Mouse (Mus musculus) heart, embryonic 14.5 days (tissue): ENCODE measurements around the gene Tcp10a. TPM values are rescaled to one million over a fixed set of nuclear protein-coding genes. Genes with fewer than 3 reads are reported as not detected.
"Not testable (repeated sequence)": the region's sequence is repeated elsewhere in the genome, so short reads cannot be mapped to it uniquely, and the experiment has no call there.

Experiments
- ATAC-seq: fragments of 200-750 bp; cut with Nextera tagmentation; 2 replicates; pipeline ENCODE4 v1.8.0; 2017; ENCODE audit warnings: low read depth, moderate TSS enrichment; ENCODE audit not compliant: insufficient number of reproducible peaks, insufficient read depth, low FRiP score
- H3K27ac ChIP-seq, 2 experiments: fragments of 200-500 bp in 1 of 2; fragments of 300-500 bp in 1 of 2; sonication (generic) in 1 of 2; replicated peaks in 1 of 2; 2 replicates each; pipeline ENCODE4 v1.5.1; 2012 to 2014; ENCODE audit warnings: low read depth in 2 of 2, low read length in 2 of 2, control low read depth in 1 of 2, mild to moderate bottlenecking in 1 of 2, mixed read lengths in 1 of 2; ENCODE audit not compliant: control insufficient read depth in 1 of 2, insufficient read depth in 1 of 2
- H3K27me3 ChIP-seq: fragments of 300-500 bp; sonication (generic); 2 replicates; pipeline ENCODE4 v1.6.1; 2014; ENCODE audit warnings: mild to moderate bottlenecking, low read length, control low read depth; ENCODE audit not compliant: control insufficient read depth, insufficient read depth
- H3K36me3 ChIP-seq: fragments of 300-500 bp; sonication (generic); 2 replicates; pipeline ENCODE4 v1.6.1; 2014; ENCODE audit warnings: mild to moderate bottlenecking, control low read depth, low read length, mixed read lengths; ENCODE audit not compliant: control insufficient read depth, insufficient read depth
- H3K4me1 ChIP-seq, 2 experiments: fragments of 200-500 bp in 1 of 2; fragments of 300-500 bp in 1 of 2; sonication (generic) in 1 of 2; 2 replicates each; pipeline ENCODE4 v1.6.1; 2012 to 2014; ENCODE audit warnings: low read length in 2 of 2, control low read depth in 1 of 2, mixed read lengths in 1 of 2; ENCODE audit not compliant: control insufficient read depth in 2 of 2, insufficient read depth in 2 of 2
- H3K4me2 ChIP-seq: fragments of 300-500 bp; sonication (generic); 2 replicates; pipeline ENCODE4 v1.6.1; 2014; ENCODE audit warnings: mild to moderate bottlenecking, low read length
- H3K4me3 ChIP-seq, 2 experiments: fragments of 200-500 bp in 1 of 2; fragments of 300-500 bp in 1 of 2; sonication (generic) in 1 of 2; 2 replicates each; pipeline ENCODE4 v1.5.1; 2012 to 2014; ENCODE audit warnings: low read length in 2 of 2, mild to moderate bottlenecking in 2 of 2, control low read depth in 1 of 2, low read depth in 1 of 2, moderate library complexity in 1 of 2; ENCODE audit not compliant: control insufficient read depth in 1 of 2, insufficient read depth in 1 of 2
- H3K9ac ChIP-seq: fragments of 300-500 bp; sonication (generic); 2 replicates; pipeline ENCODE4 v1.6.1; 2014; ENCODE audit warnings: mild to moderate bottlenecking, low read length
- H3K9me3 ChIP-seq: fragments of 300-500 bp; sonication (generic); 2 replicates; pipeline ENCODE4 v1.6.1; 2016; ENCODE audit warnings: low read length, control low read depth; ENCODE audit not compliant: control insufficient read depth
- WGBS: fragments of 180-500 bp; shearing (Covaris S2); extraction: QIAGEN DNeasy Blood & Tissue Kit; methylation state at CpG from one replicate; pipeline ENCODE4 v1.1.7; 2014; 5-methylcytosine and 5-hydroxymethylcytosine counted together
- polyA plus RNA-seq: library from polyadenylated mRNA; unstranded; fragments of >200 nt; fragmentation: Nextera tagmentation; extraction: Ambion mirVana; gene quantifications from 2 replicates; pipeline ENCODE4 v1.2.1, GENCODE M21; 2014

The Tcp10a gene
- polyA plus RNA-seq, 1 experiment from 2014 or later, result 0.14 TPM

- not testable (repeated sequence) for H3K9me3 ChIP-seq, H3K36me3 ChIP-seq, H3K27me3 ChIP-seq, H3K4me2 ChIP-seq, H3K27ac ChIP-seq, H3K4me1 ChIP-seq, H3K4me3 ChIP-seq, H3K9ac ChIP-seq
- ATAC-seq, result peak; percentile 33; the same call in 1 of the 2 replicates
- no CpG with 5 or more reads among the region's 2 CpGs for WGBS
These were observed 64.0 kb downstream of the Tcp10a start for GRCm38 (mm10) chr17:7388341-7388957.

GRCm38 (mm10) chr17:7388958-7389356 is 64.5 kb downstream of the Tcp10a start:
- not testable (repeated sequence) for H3K4me1 ChIP-seq, H3K27me3 ChIP-seq, H3K4me2 ChIP-seq, H3K27ac ChIP-seq, H3K4me3 ChIP-seq, ATAC-seq, H3K9ac ChIP-seq, H3K9me3 ChIP-seq, H3K36me3 ChIP-seq
- WGBS, result 79% methylated on average over 6 of the region's 8 CpGs

- H3K36me3 ChIP-seq, H3K4me1 ChIP-seq, H3K4me3 ChIP-seq, H3K27me3 ChIP-seq, H3K9me3 ChIP-seq, H3K27ac ChIP-seq, ATAC-seq, H3K9ac ChIP-seq, H3K4me2 ChIP-seq: not testable (repeated sequence)
- WGBS, result 77% methylated on average over 7 of the region's 7 CpGs
These were observed 65.5 kb downstream of the Tcp10a start for GRCm38 (mm10) chr17:7389898-7390297.

GRCm38 (mm10) chr17:7395116-7395515 is 70.7 kb downstream of the Tcp10a start:
- not testable (repeated sequence) for H3K27ac ChIP-seq, H3K36me3 ChIP-seq, H3K9me3 ChIP-seq, ATAC-seq, H3K4me1 ChIP-seq, H3K4me3 ChIP-seq, H3K9ac ChIP-seq, H3K4me2 ChIP-seq, H3K27me3 ChIP-seq
- 88% methylated on average over 7 of the region's 7 CpGs for WGBS

Other genes starting within 250 kb of the Tcp10a start
- 42.4 and 43.7 TPM in 2 replicates for gene Rps6ka2, start 154.5 kb upstream of the Tcp10a start, polyA plus RNA-seq
- not detected in 2 replicates for gene Ttll2, start 28.1 kb downstream of the Tcp10a start, polyA plus RNA-seq
- gene Gm49630, start 47.3 kb downstream of the Tcp10a start, polyA plus RNA-seq, result not detected in 2 replicates
- not detected in 2 replicates for gene Unc93a2, start 60.8 kb downstream of the Tcp10a start, polyA plus RNA-seq